Mouse (Mus musculus): Measurements from ENCODE around the gene Pgap3. TPM values are rescaled to one million over a fixed set of nuclear protein-coding genes. Genes with fewer than 3 reads are reported as not detected.

Gene Pgap3
- polyA plus RNA-seq, 1 experiment = 52.1 TPM

DNA sequence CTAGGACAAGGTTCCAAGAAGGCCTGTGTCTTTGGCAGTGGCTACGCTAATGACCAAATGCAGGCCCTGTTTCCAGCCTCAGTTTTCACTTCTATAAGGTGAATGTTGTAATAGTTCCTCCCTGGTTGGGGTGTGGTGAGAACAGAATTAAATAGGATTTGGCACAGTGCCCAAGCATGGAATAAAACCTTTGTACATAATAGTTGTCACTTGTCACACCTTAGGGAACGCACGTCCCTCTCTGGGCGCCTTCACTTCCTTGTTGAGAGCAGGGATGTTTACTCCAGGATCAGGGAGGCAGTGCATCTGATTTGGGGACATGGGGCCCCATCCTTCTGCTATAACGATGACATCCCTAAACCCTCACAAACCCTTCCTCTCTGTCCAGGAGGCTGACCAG lies 28.1 kb upstream of the Pgap3 start:
- H3K27ac ChIP-seq (ENCODE audit: insufficient read depth, low read depth, low read length) = peak overlapping the region; percentile 67
- no peak overlapping the region for H3K4me3 ChIP-seq (ENCODE audit: low read depth, low read length)
- TF ChIP-seq CTCF (IDR thresholded peaks at IDR 0.05; ENCODE audit: extremely low read depth, insufficient read length, insufficient replicate concordance, low read depth, low read length) = no peak
- 24% methylated on average over 5 of the region's 5 CpGs for WGBS
- H3K27me3 ChIP-seq (ENCODE audit: control insufficient read depth, insufficient read depth, low read length) = no peaks in the 10 kb centered on the region
- H3K36me3 ChIP-seq (ENCODE audit: control insufficient read depth, insufficient read depth, low read length) = peaks cover 79% of the 10 kb centered on the region
- peaks cover 22% of the 10 kb centered on the region for H3K4me1 ChIP-seq (ENCODE audit: control insufficient read depth, insufficient read depth, insufficient read length, low read length)

DNA sequence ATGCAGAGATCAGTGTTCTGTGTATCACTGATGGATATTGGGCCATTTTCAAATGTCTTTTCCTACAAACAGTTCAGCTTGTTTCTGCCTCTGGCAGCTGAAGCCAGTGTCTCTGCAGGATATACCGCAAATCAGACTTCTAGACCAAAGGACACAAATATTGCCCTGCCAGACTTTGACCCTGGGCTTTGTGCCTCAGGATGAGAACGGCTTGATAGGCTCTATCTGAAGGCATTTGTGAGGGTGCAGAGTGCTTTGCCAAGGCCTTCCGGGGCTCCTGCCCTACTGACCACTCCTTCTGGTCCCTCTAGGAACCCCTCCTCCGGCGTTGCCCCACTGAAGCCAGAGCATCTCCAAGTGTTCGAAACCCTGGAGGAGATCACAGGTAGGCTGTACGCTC lies 26.3 kb upstream of the Pgap3 start:
- Histone ChIP-seq H3K4me3 (ENCODE audit: low read depth, low read length) (no peak overlapping the region), H3K4me1 (ENCODE audit: control insufficient read depth, insufficient read depth, insufficient read length, low read length) (peaks cover 22% of the 10 kb centered on the region), H3K27ac (ENCODE audit: insufficient read depth, low read depth, low read length) (peak overlapping the region; percentile 44), H3K36me3 (ENCODE audit: control insufficient read depth, insufficient read depth, low read length) (peaks cover 80% of the 10 kb centered on the region), H3K27me3 (ENCODE audit: control insufficient read depth, insufficient read depth, low read length) (no peaks in the 10 kb centered on the region)
- no peak for TF ChIP-seq POLR2A (IDR thresholded peaks at IDR 0.05; ENCODE audit: low read depth, low read length)
- TF ChIP-seq CTCF (IDR thresholded peaks at IDR 0.05; ENCODE audit: extremely low read depth, insufficient read length, insufficient replicate concordance, low read depth, low read length) = no peak
- 52% methylated on average over 7 of the region's 7 CpGs for WGBS

DNA sequence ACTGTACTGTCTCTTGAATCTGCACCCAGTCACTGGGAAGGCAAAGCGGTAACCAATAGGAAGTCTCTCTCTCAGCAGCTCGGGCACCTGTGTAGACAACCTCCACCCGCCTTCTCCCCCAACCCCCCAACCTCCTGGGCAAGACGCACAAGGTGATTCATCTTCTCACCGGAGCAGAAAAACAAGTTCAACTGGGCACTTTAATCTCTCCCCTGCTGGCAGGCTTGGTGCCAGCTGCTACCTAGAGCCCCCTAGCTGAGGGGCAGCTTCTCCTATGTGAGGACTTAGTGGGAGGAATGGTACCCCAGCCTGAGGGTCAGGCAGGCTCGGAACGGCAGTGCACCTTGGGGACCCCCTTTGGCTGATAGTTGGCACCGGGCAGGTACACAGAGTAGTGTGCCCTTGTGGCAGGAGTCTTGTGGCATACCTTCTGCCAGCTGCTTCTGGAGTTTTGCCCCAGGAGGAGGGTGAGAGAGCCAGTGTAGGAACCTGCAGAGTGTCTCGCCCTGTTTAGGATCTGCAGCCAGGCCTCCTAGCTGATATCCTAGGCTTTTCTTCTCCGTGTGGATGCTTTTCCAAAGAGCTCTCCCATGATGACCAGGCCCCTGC lies 18.8 kb upstream of the Pgap3 start:
- WGBS = 29% methylated on average over 10 of the region's 10 CpGs
- H3K27ac ChIP-seq (ENCODE audit: insufficient read depth, low read depth, low read length) = peak overlapping the region; percentile 41; the same call in 1 of the 2 replicates
- TF ChIP-seq POLR2A (IDR thresholded peaks at IDR 0.05; ENCODE audit: low read depth, low read length) (no peak), CTCF (IDR thresholded peaks at IDR 0.05; ENCODE audit: extremely low read depth, insufficient read length, insufficient replicate concordance, low read depth, low read length) (no peak)
- H3K4me1 ChIP-seq (ENCODE audit: control insufficient read depth, insufficient read depth, insufficient read length, low read length) = peaks cover 37% of the 10 kb centered on the region
- H3K4me3 ChIP-seq (ENCODE audit: low read depth, low read length) = no peak overlapping the region
- peaks cover 47% of the 10 kb centered on the region for H3K36me3 ChIP-seq (ENCODE audit: control insufficient read depth, insufficient read depth, low read length)
- no peaks in the 10 kb centered on the region for H3K27me3 ChIP-seq (ENCODE audit: control insufficient read depth, insufficient read depth, low read length)

DNA sequence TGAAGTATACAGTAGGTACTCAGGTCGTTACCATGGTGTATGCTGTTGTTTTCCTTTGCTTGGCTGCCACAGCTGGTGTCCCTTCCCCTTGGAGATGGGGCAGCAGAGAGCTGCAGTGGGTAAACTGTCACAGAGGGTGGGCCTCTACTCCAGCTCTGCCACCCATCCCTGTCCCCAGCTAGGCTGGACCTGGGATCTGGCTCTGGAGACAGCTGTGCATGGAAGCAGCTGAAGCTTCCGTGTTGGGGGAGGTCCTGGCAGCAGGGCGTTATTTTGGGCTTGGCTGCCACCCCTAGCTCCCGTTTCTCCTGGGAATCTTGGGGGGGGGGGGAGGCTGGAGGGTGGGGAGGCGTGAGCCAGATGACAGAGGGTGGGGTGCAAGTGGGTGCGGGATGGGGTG lies 18.0 kb upstream of the Pgap3 start:
- 27% methylated on average over 6 of the region's 6 CpGs for WGBS
- H3K4me1 ChIP-seq (ENCODE audit: control insufficient read depth, insufficient read depth, insufficient read length, low read length) = peaks cover 37% of the 10 kb centered on the region
- no peaks in the 10 kb centered on the region for H3K27me3 ChIP-seq (ENCODE audit: control insufficient read depth, insufficient read depth, low read length)
- no peak overlapping the region for H3K27ac ChIP-seq (ENCODE audit: insufficient read depth, low read depth, low read length)
- H3K4me3 ChIP-seq (ENCODE audit: low read depth, low read length) = no peak overlapping the region
- no peak for TF ChIP-seq POLR2A (IDR thresholded peaks at IDR 0.05; ENCODE audit: low read depth, low read length)
- no peak for TF ChIP-seq CTCF (IDR thresholded peaks at IDR 0.05; ENCODE audit: extremely low read depth, insufficient read length, insufficient replicate concordance, low read depth, low read length)
- peaks cover 39% of the 10 kb centered on the region for H3K36me3 ChIP-seq (ENCODE audit: control insufficient read depth, insufficient read depth, low read length)

DNA sequence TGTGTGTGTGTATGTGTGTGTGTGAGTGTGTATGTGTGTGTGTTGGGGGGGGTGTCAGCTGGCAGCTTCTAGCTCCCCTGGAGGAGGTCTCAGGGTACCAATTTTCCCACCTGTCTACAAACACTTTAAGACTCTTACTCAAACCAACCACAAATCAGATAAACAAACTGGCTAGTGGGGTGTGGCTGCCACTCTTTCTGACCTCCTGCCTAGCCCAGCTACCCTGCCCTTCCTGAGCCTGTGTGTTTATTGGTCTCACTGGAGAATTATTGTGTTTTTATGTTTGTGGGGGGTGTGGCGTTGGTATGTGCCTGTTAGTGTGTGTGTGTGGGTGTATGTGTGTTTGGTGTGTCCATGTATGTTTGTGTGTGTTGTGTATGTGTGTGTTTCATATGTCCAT lies 16.8 kb upstream of the Pgap3 start:
- peak overlapping the region; percentile 47; the same call in 1 of the 2 replicates for H3K27ac ChIP-seq (ENCODE audit: insufficient read depth, low read depth, low read length)
- H3K36me3 ChIP-seq (ENCODE audit: control insufficient read depth, insufficient read depth, low read length) = peaks cover 27% of the 10 kb centered on the region
- 14% methylated on average over 1 of the region's 1 CpGs for WGBS
- no peaks in the 10 kb centered on the region for H3K27me3 ChIP-seq (ENCODE audit: control insufficient read depth, insufficient read depth, low read length)
- TF ChIP-seq CTCF (IDR thresholded peaks at IDR 0.05; ENCODE audit: extremely low read depth, insufficient read length, insufficient replicate concordance, low read depth, low read length) (no peak), POLR2A (IDR thresholded peaks at IDR 0.05; ENCODE audit: low read depth, low read length) (no peak)
- peaks cover 38% of the 10 kb centered on the region for H3K4me1 ChIP-seq (ENCODE audit: control insufficient read depth, insufficient read depth, insufficient read length, low read length)
- no peak overlapping the region for H3K4me3 ChIP-seq (ENCODE audit: low read depth, low read length)

DNA sequence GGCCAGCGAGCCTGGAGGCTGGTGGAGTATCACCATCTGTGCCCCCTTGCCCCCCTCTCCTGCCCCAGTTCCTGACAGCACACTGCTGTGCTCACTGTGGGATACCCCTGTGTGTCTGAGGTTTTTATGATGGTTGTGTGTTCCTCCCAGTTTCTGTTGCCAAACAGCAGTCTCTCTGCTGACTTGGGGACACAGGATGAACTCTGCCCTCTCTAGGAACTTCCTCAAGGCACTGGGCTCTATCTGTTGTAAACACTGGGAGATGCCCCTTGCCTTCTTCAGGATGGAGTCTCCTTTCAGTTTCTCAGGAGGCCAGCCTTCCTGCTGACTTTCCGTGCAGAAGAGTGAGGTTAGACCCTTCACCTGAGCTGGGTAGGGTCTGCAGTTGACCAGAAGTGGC lies 13.9 kb upstream of the Pgap3 start:
- Histone ChIP-seq H3K27ac (ENCODE audit: insufficient read depth, low read depth, low read length) (peak overlapping the region; percentile 79), H3K27me3 (ENCODE audit: control insufficient read depth, insufficient read depth, low read length) (no peaks in the 10 kb centered on the region), H3K4me3 (ENCODE audit: low read depth, low read length) (peak overlapping the region; percentile 98), H3K36me3 (ENCODE audit: control insufficient read depth, insufficient read depth, low read length) (peaks cover 3% of the 10 kb centered on the region; the same call in 1 of the 2 replicates), H3K4me1 (ENCODE audit: control insufficient read depth, insufficient read depth, insufficient read length, low read length) (peaks cover 38% of the 10 kb centered on the region)
- TF ChIP-seq CTCF (IDR thresholded peaks at IDR 0.05; ENCODE audit: extremely low read depth, insufficient read length, insufficient replicate concordance, low read depth, low read length) (no peak), POLR2A (IDR thresholded peaks at IDR 0.05; ENCODE audit: low read depth, low read length) (no peak)
- WGBS = 19% methylated on average over 2 of the region's 2 CpGs

DNA sequence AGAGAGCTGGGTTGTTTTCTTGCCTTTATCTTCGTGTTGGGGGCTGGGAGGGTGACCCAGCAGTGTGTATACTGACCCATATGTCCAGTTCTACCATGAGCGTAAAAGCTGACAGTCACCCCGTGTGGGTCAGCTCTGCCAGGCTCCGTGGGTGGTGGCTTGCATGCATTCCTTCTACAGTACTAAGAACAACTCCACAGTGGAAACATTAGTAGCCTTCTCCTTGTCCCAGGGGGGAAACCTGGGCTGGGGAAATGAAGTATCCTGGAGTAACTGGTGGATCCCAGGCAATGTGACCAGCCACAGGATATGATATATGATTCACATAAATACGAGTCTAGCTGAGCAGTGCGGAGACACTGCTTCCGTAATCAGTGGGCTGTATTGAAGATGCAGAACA lies 13.4 kb upstream of the Pgap3 start:
- peaks cover 38% of the 10 kb centered on the region for H3K4me1 ChIP-seq (ENCODE audit: control insufficient read depth, insufficient read depth, insufficient read length, low read length)
- peak overlapping the region; percentile 98 for H3K4me3 ChIP-seq (ENCODE audit: low read depth, low read length)
- no peak for TF ChIP-seq POLR2A (IDR thresholded peaks at IDR 0.05; ENCODE audit: low read depth, low read length)
- peak overlapping the region; percentile 78 for H3K27ac ChIP-seq (ENCODE audit: insufficient read depth, low read depth, low read length)
- no peaks in the 10 kb centered on the region for H3K27me3 ChIP-seq (ENCODE audit: control insufficient read depth, insufficient read depth, low read length)
- no peaks in the 10 kb centered on the region; the same call in 1 of the 2 replicates for H3K36me3 ChIP-seq (ENCODE audit: control insufficient read depth, insufficient read depth, low read length)
- 8% methylated on average over 7 of the region's 7 CpGs for WGBS
